In genomic region chr2:6232755-6233154, GRCm38 (mm10) we compare ENCODE assay signal across 27 mouse cellular contexts. TPM values are rescaled to one million over a fixed set of nuclear protein-coding genes. Genes with fewer than 3 reads are reported as not detected.
"Had no signal": no experiment of that assay in that cellular context is flagged by ENCODE, and none has a peak within 500 bp of the region (broad histone marks: within the 10 kb centered on the region; RNA-seq: fewer than 3 reads in every experiment).

No protein-coding gene starts in this region.

- H3K27me3 ChIP-seq: hindbrain, embryonic 12.5 days; intestine, embryonic 15.5 days; limb, embryonic 12.5 days; liver, embryonic 15.5 days had no signal

- H3K4me1 ChIP-seq: intestine, embryonic 15.5 days; limb, embryonic 10.5 days; limb, embryonic 12.5 days had no signal

- H3K27ac ChIP-seq: gastrocnemius, adult 2 months; hindbrain, embryonic 10.5 days; hindbrain, embryonic 12.5 days; hindbrain, embryonic 14.5 days; intestine, embryonic 15.5 days; layer of hippocampus, adult 2 months; left cerebral cortex, adult 2 months; limb, embryonic 10.5 days; limb, embryonic 12.5 days; liver, embryonic 13.5 days; liver, embryonic 15.5 days had no signal

- H3K4me2 ChIP-seq: hindbrain, embryonic 12.5 days; hindbrain, embryonic 14.5 days; intestine, embryonic 15.5 days; limb, embryonic 12.5 days; liver, embryonic 11.5 days; liver, embryonic 13.5 days; liver, embryonic 15.5 days had no signal

- H3K4me3 ChIP-seq: gastrocnemius, adult 2 months; hindbrain, embryonic 10.5 days; hindbrain, embryonic 12.5 days; intestine, embryonic 15.5 days; layer of hippocampus, adult 2 months; left cerebral cortex, adult 2 months; limb, embryonic 10.5 days; limb, embryonic 12.5 days; liver, embryonic 13.5 days; liver, embryonic 15.5 days had no signal

- H3K36me3 ChIP-seq: hindbrain, embryonic 10.5 days; hindbrain, embryonic 12.5 days; intestine, embryonic 15.5 days; limb, embryonic 10.5 days; limb, embryonic 12.5 days; liver, embryonic 13.5 days; liver, embryonic 15.5 days had no signal

- DNase-seq: gastrocnemius, adult 2 months; gastrocnemius, postnatal 10 days; gastrocnemius, postnatal 25 days; heart, adult 18-20 months; heart, postnatal 10 days; heart, postnatal 36 days; kidney, adult 18-20 months; kidney, adult 8-10 months; kidney, postnatal 10 days; kidney, postnatal 25 days; kidney, postnatal 4 days; liver; liver, embryonic 13.5 days had no signal

- H3K9ac ChIP-seq: hindbrain, embryonic 12.5 days; hindbrain, embryonic 14.5 days; intestine, embryonic 15.5 days; limb, embryonic 12.5 days; liver, embryonic 13.5 days; liver, embryonic 15.5 days had no signal

- ATAC-seq: forebrain, embryonic 16.5 days; hindbrain, embryonic 16.5 days; inflammation-experienced regulatory T-cells, adult 6 months; intestine, embryonic 15.5 days; intestine, postnatal 0 days had no signal

- H3K9me3 ChIP-seq: hindbrain, embryonic 10.5 days; hindbrain, embryonic 12.5 days; intestine, embryonic 15.5 days; limb, embryonic 10.5 days; limb, embryonic 12.5 days; liver, embryonic 13.5 days; liver, embryonic 15.5 days had no signal

RNA-seq across cellular contexts. Expression of gene Echdc3, which starts 19.9 kb away (rescaled TPM):
- polyA plus RNA-seq: inflammation-experienced regulatory T-cells, adult 6 months had no signal
